In the genomic region with DNA sequence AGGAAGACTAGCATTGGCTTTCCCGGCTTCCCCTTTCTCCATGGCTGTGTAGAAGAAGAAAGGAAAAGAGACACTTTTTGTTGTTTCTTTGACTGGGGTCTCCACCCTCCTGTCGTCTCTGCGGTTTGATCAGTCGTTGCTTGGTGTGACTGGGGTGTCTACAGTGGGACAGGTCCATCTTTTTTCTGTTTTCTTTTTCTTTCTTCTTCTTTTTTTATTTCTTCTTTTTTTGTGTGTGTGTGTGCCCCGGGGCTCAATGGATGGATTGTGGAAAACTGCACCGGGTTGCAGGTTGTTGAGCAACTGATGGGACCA, we compare ENCODE assay signal across 8 mouse cellular contexts. TPM values are rescaled to one million over a fixed set of nuclear protein-coding genes. Genes with fewer than 3 reads are reported as not detected.
DNase-seq lines count a peak whose midpoint lies in the region; ATAC-seq and TF ChIP-seq lines count a peak whose summit lies in the region.

No protein-coding gene starts in this region.

- WGBS in kidney, postnatal 0 days, result under 1% methylated on average over 6 of the region's 6 CpGs
- WGBS in embryonic facial prominence, embryonic 13.5 days, result 0% methylated on average over 6 of the region's 6 CpGs
- WGBS in intestine, embryonic 16.5 days, result under 1% methylated on average over 6 of the region's 6 CpGs

- peaks cover 46% of the 10 kb centered on the region for H3K79me2 ChIP-seq in myocyte (ENCODE audit: control insufficient read depth, insufficient read depth)

- H3K4me3 ChIP-seq in kidney, postnatal 0 days (replicated peaks; ENCODE audit: low read depth, low read length), result peak overlapping the region; percentile 77
- peak overlapping the region; percentile 75 for H3K4me3 ChIP-seq in embryonic facial prominence, embryonic 13.5 days
- H3K4me3 ChIP-seq in intestine, embryonic 16.5 days (ENCODE audit: low read length), result peak overlapping the region; percentile 67
- peak overlapping the region; percentile 99 for H3K4me3 ChIP-seq in myocyte

- ATAC-seq in kidney, postnatal 0 days (replicated peaks; ENCODE audit: low FRiP score, low read depth), result 0 out of 2 replicates have a peak, but pooled peaks have one; percentile 4
- ATAC-seq in embryonic facial prominence, embryonic 13.5 days (ENCODE audit: insufficient number of reproducible peaks, insufficient read depth, low FRiP score, low TSS enrichment, low read depth), result no peak
- no peak for ATAC-seq in intestine, embryonic 16.5 days

- peak overlapping the region; percentile 75; the same call in 1 of the 2 replicates for H3K27ac ChIP-seq in kidney, postnatal 0 days
- peak overlapping the region; percentile 96 for H3K27ac ChIP-seq in embryonic facial prominence, embryonic 13.5 days
- H3K27ac ChIP-seq in intestine, embryonic 16.5 days (ENCODE audit: low read length), result peak overlapping the region; percentile 10; the same call in 1 of the 2 replicates

- no peaks in the 10 kb centered on the region for H3K27me3 ChIP-seq in kidney, postnatal 0 days (ENCODE audit: insufficient read depth, low read length)
- no peaks in the 10 kb centered on the region for H3K27me3 ChIP-seq in embryonic facial prominence, embryonic 13.5 days
- peaks cover 18% of the 10 kb centered on the region; the same call in 1 of the 2 replicates for H3K27me3 ChIP-seq in intestine, embryonic 16.5 days (replicated peaks; ENCODE audit: control insufficient read depth, insufficient read depth, low read length)
- H3K27me3 ChIP-seq in myocyte (ENCODE audit: control insufficient read depth, insufficient read depth, insufficient read length), result no peaks in the 10 kb centered on the region

- H3ac ChIP-seq in myocyte (ENCODE audit: control insufficient read depth, insufficient read length), result peak overlapping the region; percentile 89

- no peak for DNase-seq in kidney, postnatal 0 days (ENCODE audit: low spot score)
- DNase-seq in kidney, adult 18-20 months, result no peak
- no peak for DNase-seq in right cerebral cortex, postnatal 14 days
- no peak for DNase-seq in spleen, postnatal 36 days (ENCODE audit: low spot score in 2 of 2)
- DNase-seq in thymus, postnatal 4 days, result no peak

- no peak for TF ChIP-seq CTCF in kidney, postnatal 0 days (IDR thresholded peaks at IDR 0.05; ENCODE audit: low read depth)

- peak overlapping the region; percentile 68; the same call in 1 of the 2 replicates for H3K9ac ChIP-seq in kidney, postnatal 0 days (ENCODE audit: low read depth, low read length)
- H3K9ac ChIP-seq in embryonic facial prominence, embryonic 13.5 days, result peak overlapping the region; percentile 87
- peak overlapping the region; percentile 66 for H3K9ac ChIP-seq in intestine, embryonic 16.5 days (ENCODE audit: low read depth, low read length)

- no peaks in the 10 kb centered on the region for H3K9me3 ChIP-seq in kidney, postnatal 0 days (replicated peaks; ENCODE audit: low read length)
- no peaks in the 10 kb centered on the region for H3K9me3 ChIP-seq in embryonic facial prominence, embryonic 13.5 days
- H3K9me3 ChIP-seq in intestine, embryonic 16.5 days (ENCODE audit: control insufficient read depth, low read length), result no peaks in the 10 kb centered on the region

- H3K36me3 ChIP-seq in kidney, postnatal 0 days (ENCODE audit: insufficient read depth, low read length), result no peaks in the 10 kb centered on the region
- no peaks in the 10 kb centered on the region for H3K36me3 ChIP-seq in embryonic facial prominence, embryonic 13.5 days
- no peaks in the 10 kb centered on the region for H3K36me3 ChIP-seq in intestine, embryonic 16.5 days (ENCODE audit: control insufficient read depth, insufficient read depth, low read length)
- H3K36me3 ChIP-seq in myocyte (ENCODE audit: control insufficient read depth, insufficient read depth), result no peaks in the 10 kb centered on the region

- H3K4me2 ChIP-seq in kidney, postnatal 0 days (ENCODE audit: low read length), result peak overlapping the region; percentile 89
- H3K4me2 ChIP-seq in embryonic facial prominence, embryonic 13.5 days, result peak overlapping the region; percentile 94
- H3K4me2 ChIP-seq in intestine, embryonic 16.5 days (ENCODE audit: low read depth, low read length), result peak overlapping the region; percentile 94
- peak overlapping the region; percentile 89 for H3K4me2 ChIP-seq in myocyte (ENCODE audit: low read depth)

- TF ChIP-seq POLR2A in myocyte (IDR thresholded peaks at IDR 0.05; ENCODE audit: insufficient read length, low read depth), result no peak

- H3K4me1 ChIP-seq in kidney, postnatal 0 days (replicated peaks; ENCODE audit: insufficient read depth, low read length), result peaks cover 5% of the 10 kb centered on the region; the same call in 1 of the 2 replicates
- peaks cover 24% of the 10 kb centered on the region for H3K4me1 ChIP-seq in embryonic facial prominence, embryonic 13.5 days
- peaks cover 9% of the 10 kb centered on the region; the same call in 1 of the 2 replicates for H3K4me1 ChIP-seq in intestine, embryonic 16.5 days (ENCODE audit: control insufficient read depth, insufficient read depth, low read length)

TF ChIP-seq in myocyte, 11 proteins besides CTCF, POLR2A, EP300 and RAD21:
- TF ChIP-seq REST (IDR thresholded peaks at IDR 0.05; ENCODE audit: insufficient read depth, insufficient read length) (no peak), MYOD1 (IDR thresholded peaks at IDR 0.05; ENCODE audit: control insufficient read depth in 1 of 3, insufficient read length in 2 of 3, low read depth in 2 of 3) (no peak), E2F4 (IDR thresholded peaks at IDR 0.05; ENCODE audit: insufficient read depth) (no peak), CEBPB (IDR thresholded peaks at IDR 0.05; ENCODE audit: insufficient read depth, poor library complexity, severe bottlenecking) (peak; percentile 42; the same call in 1 of the 2 replicates), USF1 (IDR thresholded peaks at IDR 0.05; ENCODE audit: low read depth) (no peak)

RNA-seq across cellular contexts. Expression of a gene that starts 1.0 kb away (rescaled TPM):
- polyA plus RNA-seq in kidney, postnatal 0 days (2015; fragmentation: Nextera tagmentation; extraction: Ambion mirVana), result 8.8 and 9.7 TPM in 2 replicates
- 38.2 and 46.0 TPM in 2 replicates for polyA plus RNA-seq in embryonic facial prominence, embryonic 13.5 days (2015; fragmentation: Nextera tagmentation; extraction: Ambion mirVana)
- 6.5 and 6.8 TPM in 2 replicates for polyA plus RNA-seq in intestine, embryonic 16.5 days (2015; fragmentation: Nextera tagmentation; extraction: Ambion mirVana)
- polyA plus RNA-seq in myocyte (2012; fragmentation: generic; extraction: Trizol), result 15.8 TPM

Comparison
In these comparisons a context has a peak if more than half of its experiments do, and no peak if none do; other contexts are left out.
1. H3K27ac ChIP-seq: peak in every context shown above with its lines; median percentile 96 in embryonic facial prominence, embryonic 13.5 days; 75 in kidney, postnatal 0 days; 10 in intestine, embryonic 16.5 days.